Mouse (Mus musculus): ENCODE results near the gene U2af1l4. TPM values are rescaled to one million over a fixed set of nuclear protein-coding genes. Genes with fewer than 3 reads are reported as not detected.
A peak's percentile ranks its signal among the peaks of the same experiment; 100 is the strongest.

Gene U2af1l4
- total RNA-seq, 2 experiments from 2014 or later, result 57.4 to 62.5 TPM

GRCm38 (mm10) chr7:30584339-30584738, 21.2 kb downstream of the U2af1l4 start:
- no peak for DNase-seq (ENCODE audit: low spot score in 2 of 2)

- no peak for DNase-seq (ENCODE audit: low spot score in 2 of 2)
Observed at GRCm38 (mm10) chr7:30585170-30585569, 22.1 kb downstream of the U2af1l4 start.

GRCm38 (mm10) chr7:30586455-30587020, 23.4 kb downstream of the U2af1l4 start:
- DNase-seq (ENCODE audit: low spot score in 2 of 2), result no peak

GRCm38 (mm10) chr7:30587842-30588667, 25.0 kb downstream of the U2af1l4 start:
- DNase-seq (ENCODE audit: low spot score in 2 of 2), result peak; percentile 37 to 70

- DNase-seq (ENCODE audit: low spot score in 2 of 2), result peak; percentile 95 to 97
Observed at GRCm38 (mm10) chr7:30588676-30589434, 25.8 kb downstream of the U2af1l4 start, which contains the start of gene Kmt2b. TSS of gene Kmt2b (minus strand) at chr7:30588726.

- peak; percentile 85 to 91 for DNase-seq (ENCODE audit: low spot score in 2 of 2)
Observed at GRCm38 (mm10) chr7:30589435-30590301, 26.6 kb downstream of the U2af1l4 start.

GRCm38 (mm10) chr7:30590927-30591604, 28.0 kb downstream of the U2af1l4 start:
- no peak for DNase-seq (ENCODE audit: low spot score in 2 of 2)

- DNase-seq (ENCODE audit: low spot score in 2 of 2), result no peak
Observed at GRCm38 (mm10) chr7:30591605-30591951, 28.5 kb downstream of the U2af1l4 start.

- no peak for DNase-seq (ENCODE audit: low spot score in 2 of 2)
Observed at GRCm38 (mm10) chr7:30592772-30593423, 29.8 kb downstream of the U2af1l4 start.

GRCm38 (mm10) chr7:30593579-30594509, 30.7 kb downstream of the U2af1l4 start:
- no peak for DNase-seq (ENCODE audit: low spot score in 2 of 2)

- no peak for DNase-seq (ENCODE audit: low spot score in 2 of 2)
Observed at GRCm38 (mm10) chr7:30594510-30595024, 31.5 kb downstream of the U2af1l4 start.

GRCm38 (mm10) chr7:30596093-30596492, 33.0 kb downstream of the U2af1l4 start:
- DNase-seq (ENCODE audit: low spot score in 2 of 2), result no peak

GRCm38 (mm10) chr7:30596811-30597210, 33.7 kb downstream of the U2af1l4 start:
- DNase-seq (ENCODE audit: low spot score in 2 of 2), result no peak

- DNase-seq (ENCODE audit: low spot score in 2 of 2), result no peak
Observed at GRCm38 (mm10) chr7:30598786-30599185, 35.7 kb downstream of the U2af1l4 start, which contains the start of gene Zbtb32. TSS of gene Zbtb32 (minus strand) at chr7:30598909.

- DNase-seq (ENCODE audit: low spot score in 2 of 2), result peak; percentile 87 to 94
Observed at GRCm38 (mm10) chr7:30599933-30600353, 36.8 kb downstream of the U2af1l4 start.

- no peak for DNase-seq (ENCODE audit: low spot score in 2 of 2)
Observed at GRCm38 (mm10) chr7:30600651-30601050, 37.5 kb downstream of the U2af1l4 start.

- DNase-seq (ENCODE audit: low spot score in 2 of 2), result no peak
Observed at GRCm38 (mm10) chr7:30602583-30602982, 39.5 kb downstream of the U2af1l4 start.

GRCm38 (mm10) chr7:30604424-30604823, 41.3 kb downstream of the U2af1l4 start:
- DNase-seq (ENCODE audit: low spot score in 2 of 2), result no peak

All from layer of hippocampus, postnatal 14 days (tissue).